Mouse (Mus musculus) lung, embryonic 14.5 days (tissue): Measurements from ENCODE around the gene Camk1d. TPM values are rescaled to one million over a fixed set of nuclear protein-coding genes. Genes with fewer than 3 reads are reported as not detected.

Experiments
- ATAC-seq: fragments of 200-750 bp; cut with Nextera tagmentation; 2 replicates; pipeline ENCODE4 v1.8.0; 2017; ENCODE audit warnings: mild to moderate bottlenecking, moderate TSS enrichment, moderate library complexity; ENCODE audit not compliant: insufficient read depth
- DNase-seq: peaks from one replicate; pipeline ENCODE4 v3.0.0-alpha.2; 2015
- H3K27ac ChIP-seq: fragments of 300-500 bp; sonication (generic); 2 replicates; pipeline ENCODE4 v1.5.1; 2014; ENCODE audit warnings: low read depth, mild to moderate bottlenecking, moderate library complexity
- H3K27me3 ChIP-seq: fragments of 300-500 bp; sonication (generic); 2 replicates; pipeline ENCODE4 v1.6.1; 2014; ENCODE audit warnings: low read length, control low read depth; ENCODE audit not compliant: insufficient read depth
- H3K36me3 ChIP-seq: fragments of 300-500 bp; sonication (generic); 2 replicates; pipeline ENCODE4 v1.6.1; 2014; ENCODE audit warnings: control low read depth; ENCODE audit not compliant: insufficient read depth
- H3K4me1 ChIP-seq: fragments of 300-500 bp; sonication (generic); 2 replicates; pipeline ENCODE4 v1.6.1; 2014; ENCODE audit warnings: antibody characterized with exemption, control low read depth; ENCODE audit not compliant: insufficient read depth
- H3K4me2 ChIP-seq: fragments of 300-500 bp; sonication (generic); 2 replicates; pipeline ENCODE4 v1.6.1; 2014; ENCODE audit warnings: mild to moderate bottlenecking
- H3K4me3 ChIP-seq: fragments of 300-500 bp; sonication (generic); 2 replicates; pipeline ENCODE4 v1.5.1; 2014; ENCODE audit warnings: low read depth, low read length
- H3K9ac ChIP-seq: fragments of 300-500 bp; sonication (generic); 2 replicates; pipeline ENCODE4 v1.6.1; 2014
- H3K9me3 ChIP-seq: fragments of 300-500 bp; sonication (generic); 2 replicates; pipeline ENCODE4 v1.6.1; 2016; ENCODE audit warnings: low read depth, low read length, control low read depth
- CTCF ChIP-seq: IDR thresholded peaks from 2 replicates; pipeline ENCODE4 v1.5.1; 2016; ENCODE audit warnings: antibody characterized with exemption, low read depth
- WGBS: fragments of 180-500 bp; shearing (Covaris S2); extraction: QIAGEN DNeasy Blood & Tissue Kit; methylation state at CpG from one replicate; pipeline ENCODE4 v1.1.7; 2014; 5-methylcytosine and 5-hydroxymethylcytosine counted together
- polyA plus RNA-seq: library from polyadenylated mRNA; unstranded; fragments of >200 nt; fragmentation: Nextera tagmentation; extraction: Ambion mirVana; gene quantifications from 2 replicates; pipeline ENCODE4 v1.2.1, GENCODE M21; 2014

The Camk1d gene
- polyA plus RNA-seq, 1 experiment from 2014 or later, result 2.9 TPM

- DNase-seq, result peak; percentile 31
- no peak overlapping the region for H3K9ac ChIP-seq
- H3K9me3 ChIP-seq, result no peaks in the 10 kb centered on the region
- no peak for TF ChIP-seq CTCF
- no peak for ATAC-seq
- H3K27ac ChIP-seq, result no peak overlapping the region
- WGBS, result 64% methylated on average over 4 of the region's 4 CpGs
- H3K4me1 ChIP-seq, result no peaks in the 10 kb centered on the region
- no peaks in the 10 kb centered on the region for H3K27me3 ChIP-seq
- no peaks in the 10 kb centered on the region for H3K36me3 ChIP-seq
- H3K4me3 ChIP-seq, result no peak overlapping the region
- H3K4me2 ChIP-seq, result no peak overlapping the region
These were observed 45.4 kb downstream of the Camk1d start for GRCm38 (mm10) chr2:5668940-5669339.

- no peak for ATAC-seq
- DNase-seq, result no peak
- Histone ChIP-seq H3K36me3 (no peaks in the 10 kb centered on the region), H3K4me3 (no peak overlapping the region), H3K4me2 (no peak overlapping the region), H3K27ac (no peak overlapping the region), H3K9ac (no peak overlapping the region), H3K27me3 (peaks cover 3% of the 10 kb centered on the region; the same call in 1 of the 2 replicates), H3K4me1 (no peaks in the 10 kb centered on the region), H3K9me3 (no peaks in the 10 kb centered on the region)
- 85% methylated on average over 9 of the region's 9 CpGs for WGBS
- no peak for TF ChIP-seq CTCF
These were observed 50.8 kb downstream of the Camk1d start for GRCm38 (mm10) chr2:5663499-5663898.

- H3K27me3 ChIP-seq, result peaks cover 3% of the 10 kb centered on the region; the same call in 1 of the 2 replicates
- no peaks in the 10 kb centered on the region for H3K9me3 ChIP-seq
- H3K4me2 ChIP-seq, result no peak overlapping the region
- H3K27ac ChIP-seq, result no peak overlapping the region
- DNase-seq (no peak), ATAC-seq (no peak)
- no peaks in the 10 kb centered on the region for H3K4me1 ChIP-seq
- 52% methylated on average over 5 of the region's 5 CpGs for WGBS
- no peaks in the 10 kb centered on the region for H3K36me3 ChIP-seq
- no peak for TF ChIP-seq CTCF
- no peak overlapping the region for H3K9ac ChIP-seq
- no peak overlapping the region for H3K4me3 ChIP-seq
These were observed 52.4 kb downstream of the Camk1d start for GRCm38 (mm10) chr2:5661946-5662345.

- H3K4me1 ChIP-seq, result no peaks in the 10 kb centered on the region
- DNase-seq, result no peak
- H3K9ac ChIP-seq, result no peak overlapping the region
- no peak for ATAC-seq
- H3K9me3 ChIP-seq, result no peaks in the 10 kb centered on the region
- no peaks in the 10 kb centered on the region for H3K36me3 ChIP-seq
- no peak overlapping the region for H3K27ac ChIP-seq
- no peak overlapping the region for H3K4me3 ChIP-seq
- no peak for TF ChIP-seq CTCF
- 29% methylated on average over 3 of the region's 3 CpGs for WGBS
- H3K27me3 ChIP-seq, result peaks cover 6% of the 10 kb centered on the region; the same call in 1 of the 2 replicates
- no peak overlapping the region for H3K4me2 ChIP-seq
These were observed 56.3 kb downstream of the Camk1d start for GRCm38 (mm10) chr2:5658000-5658399.

DNA sequence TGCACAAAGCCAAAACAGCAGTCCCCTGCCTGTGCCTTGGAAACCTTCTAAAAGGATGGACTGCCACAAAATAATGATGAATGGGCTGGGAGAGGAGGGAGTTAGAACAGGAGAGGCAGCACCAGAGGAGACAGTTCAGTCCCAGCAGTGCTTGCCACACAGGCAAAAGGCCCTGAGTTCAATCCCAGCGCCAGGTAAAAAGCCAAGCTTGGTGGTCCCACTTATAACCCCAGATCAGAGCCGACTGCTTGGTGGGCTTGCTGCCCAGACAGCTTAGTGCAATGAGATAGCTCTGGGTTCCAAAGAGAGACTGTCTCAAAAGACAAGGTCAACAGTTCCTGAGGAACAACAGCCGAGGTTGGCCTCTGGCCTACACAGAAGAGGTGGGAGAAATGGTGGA lies 58.0 kb downstream of the Camk1d start:
- Histone ChIP-seq H3K27me3 (peaks cover 6% of the 10 kb centered on the region; the same call in 1 of the 2 replicates), H3K27ac (no peak overlapping the region), H3K36me3 (no peaks in the 10 kb centered on the region), H3K4me1 (0 out of 2 replicates have a peak, but pooled peaks cover 10% of the 10 kb centered on the region), H3K9me3 (no peaks in the 10 kb centered on the region), H3K4me3 (no peak overlapping the region), H3K9ac (no peak overlapping the region), H3K4me2 (no peak overlapping the region)
- TF ChIP-seq CTCF, result no peak
- ATAC-seq, result no peak
- WGBS, result 64% methylated on average over 3 of the region's 3 CpGs
- DNase-seq, result no peak

DNA sequence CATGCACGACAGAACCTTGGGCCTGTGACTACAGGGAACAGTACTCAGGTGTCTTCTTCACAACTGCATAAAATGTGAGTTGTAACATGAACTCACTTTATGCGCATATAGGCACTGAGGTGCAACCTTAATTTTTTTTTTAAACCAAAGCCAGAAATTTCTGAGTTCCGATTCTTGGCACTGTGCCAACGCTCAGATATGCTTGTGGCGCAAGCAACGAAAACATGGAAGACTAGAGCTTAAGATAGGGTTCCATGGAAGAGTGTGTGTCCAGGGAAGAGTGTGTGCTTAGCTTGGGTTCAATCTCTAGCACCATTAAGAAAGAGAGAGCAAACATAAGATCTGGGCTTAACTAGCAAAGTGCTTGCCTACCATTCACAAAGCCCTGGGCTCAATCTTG lies 62.2 kb downstream of the Camk1d start:
- Histone ChIP-seq H3K4me1 (0 out of 2 replicates have a peak, but pooled peaks cover 10% of the 10 kb centered on the region), H3K27ac (no peak overlapping the region), H3K4me3 (no peak overlapping the region), H3K27me3 (peaks cover 11% of the 10 kb centered on the region; the same call in 1 of the 2 replicates), H3K36me3 (no peaks in the 10 kb centered on the region), H3K9me3 (no peaks in the 10 kb centered on the region), H3K4me2 (no peak overlapping the region), H3K9ac (no peak overlapping the region)
- ATAC-seq, result no peak
- WGBS, result 46% methylated on average over 6 of the region's 6 CpGs
- peak; percentile 70 for DNase-seq
- TF ChIP-seq CTCF, result no peak

GRCm38 (mm10) chr2:5651285-5651870 lies 62.9 kb downstream of the Camk1d start:
- no peak for TF ChIP-seq CTCF
- Histone ChIP-seq H3K4me2 (no peak overlapping the region), H3K9me3 (no peaks in the 10 kb centered on the region), H3K4me1 (0 out of 2 replicates have a peak, but pooled peaks cover 10% of the 10 kb centered on the region), H3K27ac (no peak overlapping the region), H3K36me3 (no peaks in the 10 kb centered on the region), H3K4me3 (no peak overlapping the region), H3K27me3 (peaks cover 11% of the 10 kb centered on the region; the same call in 1 of the 2 replicates), H3K9ac (no peak overlapping the region)
- DNase-seq (no peak), ATAC-seq (no peak)
- 65% methylated on average over 10 of the region's 10 CpGs for WGBS

- no peak for TF ChIP-seq CTCF
- 75% methylated on average over 5 of the region's 5 CpGs for WGBS
- Histone ChIP-seq H3K27me3 (peaks cover 11% of the 10 kb centered on the region; the same call in 1 of the 2 replicates), H3K9me3 (no peaks in the 10 kb centered on the region), H3K36me3 (no peaks in the 10 kb centered on the region), H3K27ac (no peak overlapping the region), H3K4me1 (0 out of 2 replicates have a peak, but pooled peaks cover 10% of the 10 kb centered on the region), H3K4me2 (no peak overlapping the region), H3K9ac (no peak overlapping the region), H3K4me3 (no peak overlapping the region)
- DNase-seq (no peak), ATAC-seq (no peak)
These were observed 65.1 kb downstream of the Camk1d start for GRCm38 (mm10) chr2:5649226-5649625.
